Mouse (Mus musculus) ES-E14 (cell line): ENCODE measurements around the gene Dscam.

ENCODE experiments used
- MAFK ChIP-seq: IDR thresholded peaks from 2 replicates; pipeline ENCODE4 v1.6.1; 2014; ENCODE audit warnings: mild to moderate bottlenecking, low read depth, low read length, inconsistent platforms; ENCODE audit not compliant: insufficient read depth
- ZNF384 ChIP-seq: IDR thresholded peaks from 2 replicates; pipeline ENCODE4 v1.6.1; 2012; ENCODE audit warnings: low read depth, low read length, inconsistent platforms

- TF ChIP-seq MAFK: no peak
- no peak for TF ChIP-seq ZNF384
Observed at GRCm38 (mm10) chr16:96912836-96913235, 257.7 kb downstream of the Dscam start.
